10 mouse cellular contexts compared by ENCODE assay signal in the genomic region with DNA sequence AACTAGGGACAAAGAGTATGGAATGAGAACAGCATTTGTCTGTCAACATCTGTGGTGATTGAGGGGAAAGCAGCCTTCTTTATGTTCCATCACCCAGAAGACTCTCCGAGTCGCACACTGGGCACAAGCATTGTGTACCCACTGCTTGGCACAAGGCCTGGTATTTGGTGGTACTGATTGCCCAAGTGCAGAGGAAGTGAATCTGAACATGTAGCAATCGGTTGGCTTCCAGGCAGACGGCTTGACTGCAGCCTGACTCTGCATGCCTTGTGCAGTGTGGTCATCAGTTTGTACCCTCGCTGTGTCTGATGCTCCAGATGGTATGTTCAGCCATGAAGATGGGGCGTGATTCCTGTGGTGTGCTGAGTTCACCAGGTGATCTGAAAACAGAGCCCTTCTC. TPM values are rescaled to one million over a fixed set of nuclear protein-coding genes. Genes with fewer than 3 reads are reported as not detected.
DNase-seq lines count a peak whose midpoint lies in the region; ATAC-seq and TF ChIP-seq lines count a peak whose summit lies in the region.
"Had no signal": no experiment of that assay in that cellular context is flagged by ENCODE, and none has a peak within 500 bp of the region (broad histone marks: within the 10 kb centered on the region; RNA-seq: fewer than 3 reads in every experiment).

No protein-coding gene starts in this region.

- no peak overlapping the region for H3K4me2 ChIP-seq in liver, postnatal 0 days (ENCODE audit: low read depth, low read length)

- H3K4me3 ChIP-seq in liver, postnatal 0 days (ENCODE audit: low read depth, low read length) = no peak overlapping the region
- no peak overlapping the region for H3K4me3 ChIP-seq in heart, embryonic 10.5 days
- H3K4me3 ChIP-seq: forebrain, embryonic 10.5 days had no signal

- no peak overlapping the region for H3K9ac ChIP-seq in liver, postnatal 0 days (replicated peaks)

- 61% methylated on average over 6 of the region's 6 CpGs for WGBS in liver, postnatal 0 days (ENCODE audit: insufficient replicate concordance)
- 80% methylated on average over 6 of the region's 6 CpGs for WGBS in heart, embryonic 10.5 days

- no peak for TF ChIP-seq CTCF in liver, postnatal 0 days (IDR thresholded peaks at IDR 0.05; ENCODE audit: low read depth)

- peak; percentile 17 to 51 for DNase-seq in adrenal gland, adult (ENCODE audit: inconsistent age in 2 of 2, low spot score in 1 of 2)
- no peak for DNase-seq in adrenal gland, postnatal 4 days (ENCODE audit: low spot score in 2 of 2)
- peak; percentile 34 for DNase-seq in liver, postnatal 0 days
- no peak for DNase-seq in liver
- peak; percentile 58 for DNase-seq in heart, embryonic 10.5 days (ENCODE audit: low spot score)
- DNase-seq in thymus, adult 18-20 months = no peak
- no peak for DNase-seq in frontal cortex, postnatal 10 days (ENCODE audit: low spot score in 2 of 2)
- DNase-seq: thymus, postnatal 4 days had no signal

- H3K27me3 ChIP-seq in liver, postnatal 0 days (ENCODE audit: insufficient read depth, low read length) = no peaks in the 10 kb centered on the region
- H3K27me3 ChIP-seq in heart, embryonic 10.5 days (ENCODE audit: insufficient read depth, poor library complexity, severe bottlenecking) = no peaks in the 10 kb centered on the region

- no peak overlapping the region for H3K27ac ChIP-seq in liver, postnatal 0 days (ENCODE audit: low read depth)
- no peak overlapping the region for H3K27ac ChIP-seq in heart, embryonic 10.5 days
- H3K27ac ChIP-seq: forebrain, embryonic 10.5 days had no signal

- H3K4me1 ChIP-seq in liver, postnatal 0 days (ENCODE audit: insufficient read depth) = no peaks in the 10 kb centered on the region
- no peaks in the 10 kb centered on the region for H3K4me1 ChIP-seq in heart, embryonic 10.5 days

- H3K36me3 ChIP-seq in liver, postnatal 0 days (replicated peaks; ENCODE audit: insufficient read depth, low read length) = no peaks in the 10 kb centered on the region
- no peaks in the 10 kb centered on the region for H3K36me3 ChIP-seq in heart, embryonic 10.5 days
- H3K36me3 ChIP-seq: forebrain, embryonic 10.5 days had no signal

- ATAC-seq in liver, postnatal 0 days = peak; percentile 62; the same call in 1 of the 2 replicates
- ATAC-seq in megakaryocyte progenitor cell, adult 5-6 weeks (replicated peaks; ENCODE audit: poor library complexity) = peak; percentile 98

- no peaks in the 10 kb centered on the region for H3K9me3 ChIP-seq in liver, postnatal 0 days (ENCODE audit: low read length)
- no peaks in the 10 kb centered on the region for H3K9me3 ChIP-seq in heart, embryonic 10.5 days
- H3K9me3 ChIP-seq: forebrain, embryonic 10.5 days had no signal

- TF ChIP-seq EP300 in liver, postnatal 0 days (IDR thresholded peaks at IDR 0.05; ENCODE audit: low read depth) = no peak

RNA-seq across cellular contexts. Expression of a gene that starts 39.8 kb away (rescaled TPM):
- total RNA-seq in adrenal gland, postnatal 4 days (2021) = 10 to 100 TPM; 27.1 to 30.0 TPM
- 13.5 and 13.7 TPM in 2 replicates for polyA plus RNA-seq in liver, postnatal 0 days (2015; fragmentation: Nextera tagmentation; extraction: Ambion mirVana)
- 35.6 and 44.5 TPM in 2 replicates for polyA plus RNA-seq in heart, embryonic 10.5 days (2016; fragmentation: Nextera tagmentation; extraction: Ambion mirVana)
- total RNA-seq in megakaryocyte progenitor cell, adult 5-6 weeks (2015) = 49.2 and 56.1 TPM in 2 replicates
- total RNA-seq in megakaryocyte progenitor cell, adult 5-6 weeks (2017) = 36.1 and 44.9 TPM in 2 replicates

Comparison
In these comparisons a context has a peak if more than half of its experiments do, and no peak if none do; other contexts are left out.
1. DNase-seq: peak in adrenal gland, adult (2 of 2), liver, postnatal 0 days (single experiment) and heart, embryonic 10.5 days (single experiment); none in adrenal gland, postnatal 4 days (0 of 2), liver (single experiment), thymus, adult 18-20 months (0 of 2) and frontal cortex, postnatal 10 days (0 of 2).